Mouse (Mus musculus) right cerebral cortex, postnatal 10 days (tissue): ENCODE measurements at regions not wholly inside any gene's neighbourhood (a gene's known extent, or its start where the extent isn't known, plus 50 kb on each side); places are given as distances from the start of the nearest gene placed in this dataset.
"Not testable (repeated sequence)": the region's sequence is repeated elsewhere in the genome, so short reads cannot be mapped to it uniquely, and the experiment has no call there.

Experiments
- DNase-seq, 2 experiments: peaks; one replicate each; pipeline ENCODE4 v3.0.0; 2021; ENCODE audit warnings: low spot score in 2 of 2

DNA sequence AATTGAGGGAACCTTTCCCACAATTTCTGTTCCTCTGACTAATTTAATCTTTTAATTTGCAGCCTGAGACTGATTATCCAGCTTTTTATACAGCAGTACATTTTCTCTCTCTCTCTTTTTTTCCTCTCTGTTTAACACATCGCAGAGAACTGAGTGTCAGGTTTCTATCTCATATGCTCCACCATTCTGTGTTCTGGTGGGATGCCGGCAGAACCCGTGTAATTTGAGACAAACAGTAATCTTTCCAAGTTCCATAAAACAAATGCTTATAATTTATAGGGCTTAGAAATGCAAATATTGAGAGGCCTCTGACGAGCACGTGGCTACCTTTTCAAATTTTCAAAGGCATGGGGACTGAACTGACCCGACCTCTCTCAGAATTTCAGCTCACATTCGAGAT lies 59.1 kb downstream of the Zbtb18 start:
- no peak for DNase-seq

DNA sequence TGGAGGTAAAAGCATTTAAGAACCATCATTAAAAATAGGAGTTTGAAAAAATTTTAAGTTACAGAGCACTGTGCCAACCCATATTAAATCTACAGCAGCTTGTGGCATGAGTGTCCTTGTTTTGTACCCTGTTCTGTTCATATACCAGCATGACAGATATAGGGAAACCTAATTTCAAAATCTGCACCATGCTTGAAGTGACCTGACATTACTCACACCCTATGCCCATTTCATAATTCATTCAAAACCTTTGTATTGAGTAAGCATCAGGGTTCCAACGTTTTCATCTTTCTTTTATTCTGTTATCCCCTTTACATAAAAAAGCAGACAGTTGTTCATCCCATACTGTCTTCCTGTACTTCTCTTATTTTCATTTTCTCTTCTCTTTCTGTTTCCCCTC lies 61.8 kb downstream of the Zbtb18 start:
- DNase-seq = no peak

DNA sequence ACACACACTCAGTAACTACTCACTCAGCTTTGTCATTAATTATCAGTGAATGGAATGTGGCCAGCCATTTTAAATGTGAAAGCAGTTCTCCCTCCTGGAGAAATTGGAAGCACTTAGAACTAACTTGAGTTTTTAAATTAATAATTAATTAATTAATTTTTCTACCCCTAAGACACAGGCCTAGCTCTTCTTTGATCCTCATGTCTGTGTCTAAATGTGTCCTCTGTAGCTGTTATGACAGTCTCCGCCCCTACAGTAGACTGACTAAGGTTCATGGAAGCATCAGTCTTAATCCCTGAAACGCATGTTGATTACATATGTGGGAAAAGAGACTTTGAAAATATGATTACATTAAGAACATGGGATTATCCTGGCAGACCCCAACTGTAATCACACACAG lies 62.6 kb downstream of the Zbtb18 start:
- DNase-seq = no peak

DNA sequence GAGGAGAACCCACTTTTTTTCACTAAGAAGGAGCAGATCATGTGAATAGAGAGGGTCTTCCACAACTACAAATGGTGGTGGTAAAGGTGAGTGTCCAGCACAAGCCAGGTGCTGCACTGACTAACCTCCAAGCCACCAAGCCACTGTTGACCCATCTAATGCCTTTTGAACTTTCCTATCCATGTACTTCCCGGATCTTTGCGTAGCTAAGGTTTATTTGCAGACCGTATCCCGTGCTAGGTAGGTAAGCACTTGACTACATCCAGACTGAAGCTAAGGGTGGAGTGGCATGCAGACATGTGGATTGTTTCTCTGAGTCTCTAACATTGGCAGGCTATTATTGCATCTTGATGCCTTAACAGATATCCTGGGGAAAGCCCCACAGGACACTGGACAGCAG lies 65.2 kb downstream of the Zbtb18 start:
- not testable (repeated sequence) for DNase-seq

DNA sequence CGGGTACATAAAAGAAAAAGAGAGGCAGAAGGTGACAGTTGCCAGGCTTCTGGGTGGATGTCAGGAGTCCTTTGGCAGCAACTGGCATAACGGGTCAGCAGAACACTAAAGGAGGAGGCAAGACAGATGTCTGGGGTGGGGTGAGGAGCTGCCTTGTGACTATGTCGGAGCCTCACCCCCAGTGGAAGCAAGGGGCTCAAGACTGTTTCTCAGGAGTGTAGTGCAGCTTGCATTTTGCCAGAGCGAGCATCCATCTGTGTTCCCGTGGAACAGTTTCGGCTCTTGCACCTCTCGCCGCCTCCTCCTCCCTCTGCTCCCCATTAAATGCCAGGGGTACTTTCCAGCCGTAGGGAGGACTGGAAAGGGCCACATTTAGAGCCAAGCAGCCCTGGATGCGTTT lies 67.6 kb downstream of the Zbtb18 start:
- DNase-seq = peak in 1 of 2 experiments; percentile 30

DNA sequence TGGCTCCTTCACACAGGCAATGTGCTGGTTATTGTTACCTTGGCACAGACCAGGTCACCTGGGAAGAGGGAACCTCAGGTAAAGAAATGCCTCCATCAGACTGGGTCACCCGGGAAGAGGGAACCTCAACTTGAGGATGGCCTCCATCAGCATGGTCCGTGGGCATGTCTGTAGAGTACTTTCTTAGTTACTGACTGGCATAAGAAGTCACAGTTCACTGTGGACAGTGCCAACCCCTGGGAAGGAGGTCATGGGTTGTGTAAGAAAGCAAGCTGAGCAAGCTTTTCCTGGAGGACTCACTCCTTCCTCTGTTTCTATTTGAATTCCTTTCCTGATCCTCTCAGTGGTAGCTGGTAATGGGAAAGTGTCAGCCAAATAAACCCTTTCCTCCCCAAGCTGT lies 70.0 kb downstream of the Zbtb18 start:
- DNase-seq = no peak

DNA sequence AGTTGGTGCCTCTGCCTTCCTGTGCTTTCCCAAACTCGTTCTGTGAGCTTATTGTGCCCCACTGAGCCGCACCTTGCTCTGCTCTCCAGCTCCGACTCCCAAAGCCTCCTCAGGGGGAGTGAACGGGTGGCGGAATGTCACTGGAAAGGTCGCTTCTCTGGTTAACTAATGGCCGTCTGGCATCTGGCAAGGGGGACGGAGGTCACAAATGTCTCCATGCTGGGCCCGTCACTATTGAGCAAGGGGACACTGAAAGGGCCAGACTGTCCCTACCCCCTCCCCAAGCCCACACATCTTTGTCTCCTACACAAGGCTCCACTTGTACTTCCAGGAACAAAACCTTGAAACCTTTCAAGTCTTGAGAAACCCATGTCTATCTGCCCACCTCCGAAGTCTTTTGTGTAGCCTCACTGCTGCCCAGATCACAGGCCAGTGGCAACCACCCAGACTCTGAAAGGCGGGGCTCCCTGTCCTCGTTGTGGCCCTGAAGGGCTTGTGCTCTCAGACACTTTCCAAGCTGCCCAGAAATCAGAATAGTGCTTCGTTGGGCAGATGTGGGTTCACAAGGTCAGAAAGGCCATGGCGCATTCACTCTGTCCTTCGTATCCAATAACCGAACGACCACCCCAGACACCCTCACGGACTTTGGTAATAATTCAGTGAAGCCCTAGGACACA lies 75.9 kb downstream of the Zbtb18 start:
- no peak for DNase-seq

DNA sequence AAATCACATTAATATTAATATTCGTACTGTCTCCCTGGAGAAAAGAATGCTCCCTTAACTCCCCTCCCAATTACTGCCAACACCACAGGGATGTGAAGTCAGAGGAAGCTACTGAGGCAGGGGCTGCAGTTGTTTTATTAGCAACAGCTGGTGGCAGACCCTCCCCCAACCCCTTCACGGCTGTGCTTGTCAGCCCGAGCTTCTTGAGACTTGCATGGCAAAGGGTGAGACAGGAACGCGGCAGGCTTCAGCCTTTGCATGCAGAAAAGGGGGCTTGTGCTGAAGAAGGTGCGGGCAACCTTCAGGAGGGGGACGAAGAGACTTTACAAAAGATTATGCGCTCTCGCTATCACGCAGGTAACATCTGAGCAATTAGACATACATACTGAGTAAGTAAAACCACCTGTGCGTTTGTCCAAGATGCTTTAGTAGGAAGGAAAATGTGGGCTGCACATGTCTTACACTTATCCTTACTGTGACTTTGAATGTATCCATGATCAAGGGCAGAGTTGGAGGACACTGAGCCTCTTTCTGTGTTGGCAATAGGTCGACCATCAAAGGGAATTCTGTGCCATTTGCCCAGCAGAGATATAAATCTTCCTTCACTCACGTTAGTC lies 76.9 kb downstream of the Zbtb18 start:
- no peak for DNase-seq

DNA sequence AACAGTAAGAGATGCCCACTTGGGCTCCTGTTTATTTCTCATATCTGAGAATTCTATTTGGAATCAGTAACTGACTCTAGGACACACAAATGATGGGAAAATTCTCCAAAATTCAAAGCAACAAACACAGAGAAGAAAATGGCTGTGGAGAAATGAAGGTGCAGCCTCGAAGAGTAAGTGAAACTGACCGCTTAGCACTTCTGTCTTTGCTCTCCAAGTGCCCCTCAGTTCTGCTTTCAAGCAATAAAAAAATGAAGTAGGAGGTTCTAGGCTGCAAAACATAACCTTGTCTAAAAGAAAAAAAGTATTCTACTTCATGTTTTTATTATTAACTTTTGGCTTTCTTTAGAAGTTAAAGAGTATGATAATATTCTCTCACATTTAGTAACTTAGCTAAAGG lies 79.0 kb downstream of the Zbtb18 start:
- DNase-seq = no peak

DNA sequence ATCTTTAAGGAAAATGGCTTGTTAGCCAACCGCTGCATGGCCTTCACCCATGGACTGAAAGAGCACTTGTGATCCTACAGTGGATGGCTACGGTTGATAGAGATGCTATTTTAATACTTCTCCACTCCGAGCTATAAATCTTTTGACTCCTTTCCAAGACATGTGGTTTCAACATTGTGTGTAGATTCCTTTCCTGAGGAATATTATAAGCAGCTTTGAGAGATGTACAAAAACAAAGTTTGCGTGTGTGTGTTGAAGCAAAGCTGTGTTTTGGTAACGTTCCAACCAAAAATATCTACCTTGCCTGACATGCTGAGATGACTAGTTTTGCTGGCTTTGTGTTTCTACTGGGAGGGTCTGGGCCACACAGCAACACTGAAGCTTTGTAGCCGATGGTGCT lies 83.0 kb downstream of the Zbtb18 start:
- no peak for DNase-seq

DNA sequence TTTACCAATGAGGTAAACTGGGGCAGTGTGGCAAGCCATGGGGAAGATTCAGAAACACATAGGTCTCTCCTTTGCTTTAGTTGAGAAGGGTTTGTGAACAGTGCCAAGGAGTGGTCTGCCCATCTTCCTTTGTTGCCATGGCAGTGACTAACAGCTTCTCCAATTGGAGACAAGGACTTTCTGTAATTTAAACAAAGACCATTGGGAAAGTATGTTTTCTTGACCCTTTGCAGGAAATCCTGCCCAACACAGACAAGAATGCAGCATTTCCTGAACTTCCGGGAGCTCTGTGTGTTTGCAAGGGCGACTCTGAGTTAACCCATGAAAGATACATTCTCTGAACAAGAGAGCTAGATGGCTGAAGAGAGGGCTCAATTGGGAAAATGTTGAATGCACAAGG lies 89.6 kb downstream of the Zbtb18 start:
- DNase-seq = no peak

DNA sequence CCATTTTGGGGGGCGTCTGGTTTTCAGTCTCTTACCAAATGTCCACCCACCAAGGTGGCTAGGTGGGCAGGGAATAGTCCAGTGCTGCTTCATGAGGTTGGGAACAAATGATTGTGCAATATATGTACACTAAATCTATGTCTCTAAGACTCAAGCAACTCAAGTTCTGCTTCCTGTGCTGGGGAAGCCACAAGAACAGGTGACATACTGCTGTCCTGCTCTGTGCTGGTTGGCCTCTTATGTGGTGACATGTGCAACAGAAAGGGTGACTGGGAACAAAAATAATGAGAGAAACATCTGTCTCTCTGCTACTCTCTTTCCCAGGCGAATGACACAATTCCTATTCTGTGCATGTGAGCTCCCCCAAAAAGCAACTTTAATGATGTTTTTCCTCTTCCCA lies 90.5 kb downstream of the Zbtb18 start:
- no peak for DNase-seq

DNA sequence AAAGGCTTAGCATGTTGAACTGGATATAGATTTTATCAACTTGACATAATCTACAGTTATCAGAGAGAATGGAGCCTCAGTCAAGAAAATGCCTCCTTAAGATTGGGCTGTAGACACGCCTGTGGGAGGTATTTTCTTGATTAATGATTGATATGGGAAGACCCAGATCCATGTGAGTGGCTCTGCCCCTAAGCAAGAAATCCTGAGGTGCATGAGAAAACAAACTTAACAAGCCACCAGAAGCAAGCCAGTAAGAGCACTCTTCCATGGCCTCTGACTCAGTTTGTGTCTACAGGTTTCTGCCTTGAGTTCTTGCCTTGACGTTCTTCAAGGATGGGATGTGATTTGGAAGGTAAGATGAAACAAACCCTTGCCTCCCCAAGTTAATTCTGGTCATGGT lies 91.2 kb downstream of the Zbtb18 start:
- no peak for DNase-seq

DNA sequence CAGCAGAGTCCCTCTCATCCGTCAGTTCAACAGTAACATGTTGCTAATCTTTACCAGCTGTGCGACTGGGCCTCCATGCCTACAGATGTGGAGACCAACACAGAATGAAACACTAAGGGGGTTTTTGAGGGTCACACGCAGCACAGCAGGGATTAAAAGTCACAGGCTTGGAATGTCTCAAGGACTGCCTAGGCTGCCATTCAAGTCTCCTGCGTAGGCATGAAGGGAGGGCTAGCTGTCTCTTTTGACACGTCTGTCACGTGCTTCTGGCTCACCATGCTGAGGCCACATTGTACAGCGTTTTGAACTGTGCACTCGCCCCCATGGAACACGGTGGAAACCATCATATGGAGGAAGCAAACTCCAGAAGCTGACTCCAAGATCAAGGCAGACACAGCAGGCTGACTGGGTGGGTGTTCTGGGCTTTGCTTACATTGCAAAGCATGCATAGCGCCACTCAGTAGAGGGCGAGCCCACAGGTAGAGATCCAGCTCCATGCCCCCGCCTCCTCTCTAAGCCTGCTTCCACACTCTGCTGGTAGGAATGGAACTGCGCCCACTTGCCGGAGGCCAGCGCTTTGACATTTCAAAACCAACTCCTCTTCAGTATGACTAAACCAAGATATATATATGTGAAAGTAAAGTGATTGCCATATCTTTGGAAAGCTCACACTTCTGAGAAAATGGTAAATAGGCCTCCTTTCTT lies 103.0 kb downstream of the Zbtb18 start:
- DNase-seq = peak in 1 of 2 experiments; percentile 34

DNA sequence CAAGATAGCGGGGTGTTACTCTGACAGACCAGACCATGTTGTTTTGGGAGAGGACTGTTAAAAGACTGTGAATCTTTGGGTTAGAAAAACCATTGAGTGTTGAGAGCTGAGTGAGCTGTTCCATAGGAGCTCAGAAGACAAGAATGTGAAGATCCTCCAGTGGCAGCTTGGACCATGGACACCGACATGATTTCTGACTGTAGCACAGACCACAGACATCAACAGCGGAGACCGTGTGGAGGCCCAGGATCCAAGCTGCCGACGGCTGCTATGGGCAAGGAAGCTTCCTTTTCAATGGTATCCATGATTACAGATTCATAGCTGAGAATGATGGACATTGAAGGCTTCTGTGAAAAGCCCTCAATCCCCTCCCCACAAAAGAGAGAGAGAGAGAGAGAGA lies 105.6 kb downstream of the Zbtb18 start:
- DNase-seq = no peak

DNA sequence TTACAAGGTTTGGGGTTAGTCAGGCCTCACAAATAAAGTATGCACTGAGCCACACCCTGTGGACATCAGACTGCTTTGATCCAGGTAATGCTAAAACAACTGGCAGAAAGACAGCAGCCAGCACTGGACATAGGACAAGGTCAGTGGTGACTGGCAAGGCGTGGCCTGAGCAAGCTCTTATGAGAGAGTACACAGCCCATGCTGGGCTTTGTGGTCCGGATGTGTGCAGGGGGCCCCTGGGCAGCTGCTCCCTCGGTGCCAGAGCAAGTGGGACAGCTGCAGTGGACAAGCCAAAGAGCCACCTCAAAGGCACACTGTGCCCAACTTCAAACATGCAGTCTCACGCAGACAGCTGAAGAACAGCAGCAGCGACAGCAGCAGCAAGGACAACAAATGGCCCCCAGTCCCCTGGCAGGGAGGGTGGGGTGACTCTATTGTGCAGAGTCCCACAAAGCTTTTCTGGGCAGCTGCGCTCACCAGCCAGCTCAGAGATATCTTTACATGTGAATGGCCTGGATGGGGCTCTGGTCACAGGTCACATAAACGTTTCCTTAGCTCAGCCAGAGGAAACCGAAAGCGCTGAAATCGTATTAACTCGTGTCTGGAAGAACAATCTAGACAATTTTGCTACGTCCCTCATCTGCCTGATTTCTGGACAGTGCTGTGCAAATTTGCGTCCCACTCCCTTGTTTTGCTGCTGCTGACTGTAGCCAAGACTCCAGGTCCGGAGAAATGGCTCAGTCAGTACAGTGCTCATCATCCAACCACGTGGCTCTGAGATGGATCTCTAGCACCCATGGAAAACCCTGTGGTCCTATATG lies 113.5 kb downstream of the Zbtb18 start:
- no peak for DNase-seq

DNA sequence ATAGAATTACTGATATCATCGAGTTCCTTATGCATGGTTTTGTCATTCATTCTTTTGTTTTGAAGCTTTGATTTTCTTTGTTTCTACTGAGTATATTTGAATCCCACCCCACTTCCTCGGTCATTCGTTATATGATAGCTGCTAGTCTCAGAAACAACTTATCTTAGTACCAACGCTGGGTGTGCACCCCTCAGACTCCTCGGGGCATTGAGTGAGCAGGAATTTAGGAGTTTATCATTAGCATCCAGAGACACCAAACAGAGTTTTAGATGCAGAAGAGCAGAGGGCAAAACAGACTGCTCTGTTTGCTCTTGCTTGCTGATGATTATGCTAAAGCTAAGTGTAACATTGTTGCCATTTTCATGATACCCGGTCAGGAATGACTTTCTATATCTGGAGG lies 115.3 kb downstream of the Zbtb18 start:
- DNase-seq = no peak

DNA sequence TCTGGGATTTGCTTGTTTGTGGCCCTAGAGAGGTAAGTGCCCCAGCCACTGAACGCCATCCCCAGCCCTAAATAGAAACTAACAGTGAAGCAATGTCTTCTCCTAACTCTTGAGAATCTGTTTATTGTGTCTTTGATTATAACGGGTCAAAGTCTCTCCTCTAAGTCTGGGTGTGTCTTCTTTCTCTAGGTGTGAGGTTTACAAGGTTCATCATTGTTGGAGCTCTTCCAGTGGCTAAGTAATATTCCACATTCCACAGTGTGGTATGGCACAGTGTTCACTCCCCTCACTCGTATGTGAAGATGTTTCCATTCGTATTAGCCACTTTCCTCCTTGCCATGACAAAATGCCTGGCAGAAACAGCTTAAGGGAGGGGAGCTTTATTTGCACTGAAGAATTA lies 115.7 kb downstream of the Zbtb18 start:
- no peak for DNase-seq

DNA sequence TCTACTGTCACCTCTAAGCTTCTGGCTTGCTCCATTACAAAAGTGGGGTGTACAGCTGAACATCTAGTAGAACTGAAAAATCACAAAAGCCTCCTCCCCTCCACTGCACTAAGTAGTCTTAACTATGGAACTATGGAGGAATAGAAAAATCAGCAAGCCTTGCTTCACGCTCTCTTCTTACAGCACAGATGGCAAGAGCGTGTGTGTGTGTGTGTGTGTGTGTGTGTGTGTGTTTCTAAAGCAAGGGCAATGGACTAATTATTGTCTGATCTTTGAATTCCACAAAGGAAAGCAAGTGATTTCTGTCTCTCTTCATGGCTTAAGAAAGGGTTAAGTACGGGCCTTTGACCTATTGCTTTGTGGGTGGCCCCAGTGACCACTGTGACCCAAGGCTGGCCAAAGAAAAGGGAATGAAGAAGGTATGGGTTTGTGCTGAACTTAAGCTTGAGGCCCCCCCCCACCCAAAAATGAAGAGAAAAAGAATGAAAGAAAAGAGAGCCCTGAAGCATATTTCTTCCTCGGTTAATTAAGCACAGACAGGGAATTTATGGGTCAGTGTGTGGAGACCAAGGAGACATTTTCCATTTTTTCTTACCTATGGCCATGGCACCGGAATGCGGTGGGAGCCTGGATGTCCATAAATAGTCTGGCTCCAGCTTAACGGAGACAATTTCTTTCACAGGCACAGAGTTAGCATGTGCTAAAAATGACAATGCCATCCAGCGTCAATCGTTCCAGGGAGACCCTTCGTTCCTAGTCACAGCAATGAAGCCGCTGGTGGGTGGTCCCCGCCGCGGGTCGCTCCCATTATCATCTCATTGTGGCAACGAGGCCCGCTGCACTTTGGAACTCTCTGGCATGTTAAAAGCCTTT lies 119.8 kb downstream of the Zbtb18 start:
- peak; percentile 35 to 53 for DNase-seq

DNA sequence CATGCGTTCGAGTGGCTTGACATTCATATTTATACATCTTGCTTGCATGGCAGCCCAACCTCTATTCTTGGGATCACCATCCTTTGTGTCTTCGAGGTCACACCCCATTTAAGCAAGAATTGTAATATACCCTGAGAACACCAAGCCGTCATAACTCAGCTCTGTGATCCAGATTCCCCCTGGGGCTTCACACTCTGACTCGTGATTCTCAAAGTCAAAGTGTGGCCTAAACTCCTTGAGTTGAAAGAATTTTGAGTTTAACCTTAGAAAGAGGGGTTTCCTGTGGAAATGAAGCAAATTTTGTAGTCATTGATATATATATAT lies 120.4 kb downstream of the Zbtb18 start:
- DNase-seq = no peak

DNA sequence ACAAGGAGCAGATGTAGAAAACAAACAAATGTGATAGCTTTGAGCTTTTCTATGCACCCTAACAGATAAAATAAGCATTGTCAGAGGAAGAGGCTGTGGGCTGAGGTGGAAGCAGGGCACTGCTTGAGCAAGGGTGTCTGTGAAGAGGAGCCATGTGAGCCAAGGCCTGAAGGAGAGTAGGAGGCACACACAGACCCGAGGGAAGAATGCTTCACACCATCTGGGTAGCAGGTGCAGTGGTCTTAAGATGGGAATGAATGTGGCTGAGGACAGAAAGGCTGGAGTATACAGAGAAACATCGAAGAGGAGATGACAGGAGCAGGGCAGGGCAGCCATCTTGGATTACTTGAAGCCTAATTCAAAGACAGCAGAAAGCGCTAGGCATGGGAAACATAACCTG lies 123.5 kb downstream of the Zbtb18 start:
- peak in 1 of 2 experiments; percentile 34 for DNase-seq
